In genomic region chr7:132551351-132552126, GRCm38 (mm10) we compare ENCODE assay signal across 8 mouse cellular contexts. TPM values are rescaled to one million over a fixed set of nuclear protein-coding genes. Genes with fewer than 3 reads are reported as not detected.
DNase-seq lines count a peak whose midpoint lies in the region; ATAC-seq and TF ChIP-seq lines count a peak whose summit lies in the region.

No protein-coding gene starts in this region.

- peaks cover 2% of the 10 kb centered on the region for H3K36me3 ChIP-seq in embryonic facial prominence, embryonic 13.5 days
- peaks cover 2% of the 10 kb centered on the region for H3K36me3 ChIP-seq in limb, embryonic 14.5 days (ENCODE audit: control insufficient read depth, insufficient read depth, low read length)
- peaks cover under 1% of the 10 kb centered on the region; the same call in 1 of the 2 replicates for H3K36me3 ChIP-seq in midbrain, postnatal 0 days (ENCODE audit: insufficient read depth, low read length)

- H3K4me3 ChIP-seq in embryonic facial prominence, embryonic 13.5 days: peak overlapping the region; percentile 53
- H3K4me3 ChIP-seq in limb, embryonic 14.5 days (replicated peaks; ENCODE audit: low read length): peak overlapping the region; percentile 41
- H3K4me3 ChIP-seq in midbrain, postnatal 0 days (ENCODE audit: low read depth, low read length): peak overlapping the region; percentile 38

- TF ChIP-seq POLR2A in limb, embryonic 14.5 days (IDR thresholded peaks at IDR 0.05; ENCODE audit: borderline replicate concordance, extremely low read depth, insufficient read depth, insufficient read length): no peak

- DNase-seq in 3134 (ENCODE audit: extremely low read depth, insufficient read length, low spot score): peak; percentile 90
- peak; percentile 97 to 98 for DNase-seq in adrenal gland, postnatal 36 days
- DNase-seq in heart, adult 8-10 months (ENCODE audit: low spot score): peak; percentile 96
- peak; percentile 97 for DNase-seq in kidney, adult 9 months
- DNase-seq in limb, embryonic 14.5 days (ENCODE audit: low spot score): peak; percentile 96
- peak; percentile 96 for DNase-seq in midbrain, postnatal 0 days (ENCODE audit: low spot score)
- peak; percentile 86 to 89 for DNase-seq in spleen, postnatal 14 days (ENCODE audit: low spot score in 2 of 2)

- peak overlapping the region; percentile 71 for H3K9ac ChIP-seq in embryonic facial prominence, embryonic 13.5 days
- peak overlapping the region; percentile 55 for H3K9ac ChIP-seq in limb, embryonic 14.5 days (ENCODE audit: low read depth, low read length, severe bottlenecking)
- no peak overlapping the region for H3K9ac ChIP-seq in midbrain, postnatal 0 days (replicated peaks; ENCODE audit: low read length, poor library complexity, severe bottlenecking)

- ATAC-seq in embryonic facial prominence, embryonic 13.5 days (ENCODE audit: insufficient number of reproducible peaks, insufficient read depth, low FRiP score, low TSS enrichment, low read depth): peak; percentile 92
- ATAC-seq in limb, embryonic 14.5 days (ENCODE audit: low FRiP score, low read depth): peak; percentile 93
- ATAC-seq in midbrain, postnatal 0 days (ENCODE audit: low FRiP score): peak; percentile 92

- H3K27me3 ChIP-seq in embryonic facial prominence, embryonic 13.5 days: peaks cover 3% of the 10 kb centered on the region; the same call in 1 of the 2 replicates
- H3K27me3 ChIP-seq in limb, embryonic 14.5 days (ENCODE audit: control insufficient read depth, insufficient read depth, low read length): no peaks in the 10 kb centered on the region
- H3K27me3 ChIP-seq in midbrain, postnatal 0 days (ENCODE audit: insufficient read depth, low read length): no peaks in the 10 kb centered on the region

- H3K27ac ChIP-seq in embryonic facial prominence, embryonic 13.5 days: peak overlapping the region; percentile 64; the same call in 1 of the 2 replicates
- peak overlapping the region; percentile 14 for H3K27ac ChIP-seq in limb, embryonic 14.5 days (replicated peaks; ENCODE audit: low read depth, low read length)
- H3K27ac ChIP-seq in midbrain, postnatal 0 days (ENCODE audit: low read depth, low read length): no peak overlapping the region

- 1% methylated on average over 27 of the region's 27 CpGs for WGBS in embryonic facial prominence, embryonic 13.5 days
- WGBS in limb, embryonic 14.5 days: 1% methylated on average over 27 of the region's 27 CpGs
- WGBS in midbrain, postnatal 0 days: 2% methylated on average over 27 of the region's 27 CpGs

- H3K9me3 ChIP-seq in embryonic facial prominence, embryonic 13.5 days: no peaks in the 10 kb centered on the region
- H3K9me3 ChIP-seq in limb, embryonic 14.5 days (ENCODE audit: control insufficient read depth, low read length): no peaks in the 10 kb centered on the region
- no peaks in the 10 kb centered on the region for H3K9me3 ChIP-seq in midbrain, postnatal 0 days (ENCODE audit: low read length)

- H3K4me1 ChIP-seq in embryonic facial prominence, embryonic 13.5 days: peaks cover 5% of the 10 kb centered on the region; the same call in 1 of the 2 replicates
- peaks cover 5% of the 10 kb centered on the region; the same call in 1 of the 2 replicates for H3K4me1 ChIP-seq in limb, embryonic 14.5 days (ENCODE audit: control insufficient read depth, insufficient read depth, low read length)
- no peaks in the 10 kb centered on the region for H3K4me1 ChIP-seq in midbrain, postnatal 0 days (ENCODE audit: insufficient read depth, low read length)

- peak overlapping the region; percentile 86 for H3K4me2 ChIP-seq in embryonic facial prominence, embryonic 13.5 days
- peak overlapping the region; percentile 69 for H3K4me2 ChIP-seq in limb, embryonic 14.5 days (replicated peaks; ENCODE audit: low read depth, low read length, severe bottlenecking)
- peak overlapping the region; percentile 66 for H3K4me2 ChIP-seq in midbrain, postnatal 0 days (ENCODE audit: low read depth, low read length, poor library complexity, severe bottlenecking)

- TF ChIP-seq CTCF in midbrain, postnatal 0 days (IDR thresholded peaks at IDR 0.05): peak; percentile 93

RNA-seq across cellular contexts. Expression of gene Oat, which starts 24.7 kb away (rescaled TPM):
- 100 to 1,000 TPM; 130 to 141 TPM for total RNA-seq in adrenal gland, postnatal 36 days (2021)
- 175 and 200 TPM in 2 replicates for polyA plus RNA-seq in embryonic facial prominence, embryonic 13.5 days (2015; fragmentation: Nextera tagmentation; extraction: Ambion mirVana)
- total RNA-seq in heart, adult 8-10 months (2022): 100 to 1,000 TPM; 179 to 196 (median 187) TPM
- polyA plus RNA-seq in limb, embryonic 14.5 days (2012; rRNA removed): 148 and 169 TPM in 2 replicates
- polyA plus RNA-seq in limb, embryonic 14.5 days (2014; fragmentation: Nextera tagmentation; extraction: Ambion mirVana): 243 and 250 TPM in 2 replicates
- 97.4 and 103 TPM in 2 replicates for total RNA-seq in midbrain, postnatal 0 days (2014; rRNA removed)
- 103 and 106 TPM in 2 replicates for polyA plus RNA-seq in midbrain, postnatal 0 days (2015; fragmentation: Nextera tagmentation; extraction: Ambion mirVana)

RNA-seq across cellular contexts. Expression of gene Nkx1-2, which starts 47.9 kb away (rescaled TPM):
- total RNA-seq in adrenal gland, postnatal 36 days (2021): not detected
- polyA plus RNA-seq in embryonic facial prominence, embryonic 13.5 days (2015; fragmentation: Nextera tagmentation; extraction: Ambion mirVana): not detected in 2 replicates
- not detected for total RNA-seq in heart, adult 8-10 months (2022)
- 0.10 and 0.17 TPM in 2 replicates for polyA plus RNA-seq in limb, embryonic 14.5 days (2012; rRNA removed)
- polyA plus RNA-seq in limb, embryonic 14.5 days (2014; fragmentation: Nextera tagmentation; extraction: Ambion mirVana): 0.08 and 0.21 TPM in 2 replicates
- total RNA-seq in midbrain, postnatal 0 days (2014; rRNA removed): 0.60 and 0.80 TPM in 2 replicates
- 0.10 and 0.37 TPM in 2 replicates for polyA plus RNA-seq in midbrain, postnatal 0 days (2015; fragmentation: Nextera tagmentation; extraction: Ambion mirVana)

RNA-seq across cellular contexts. Expression of gene Lhpp, which starts 58.9 kb away (rescaled TPM):
- 10 to 100 TPM; 19.2 to 27.6 TPM for total RNA-seq in adrenal gland, postnatal 36 days (2021)
- polyA plus RNA-seq in embryonic facial prominence, embryonic 13.5 days (2015; fragmentation: Nextera tagmentation; extraction: Ambion mirVana): 17.5 and 19.9 TPM in 2 replicates
- total RNA-seq in heart, adult 8-10 months (2022): 10 to 100 TPM; 14.4 to 18.0 (median 16.6) TPM
- 20.9 and 21.0 TPM in 2 replicates for polyA plus RNA-seq in limb, embryonic 14.5 days (2012; rRNA removed)
- polyA plus RNA-seq in limb, embryonic 14.5 days (2014; fragmentation: Nextera tagmentation; extraction: Ambion mirVana): 22.5 and 24.9 TPM in 2 replicates
- total RNA-seq in midbrain, postnatal 0 days (2014; rRNA removed): 36.2 and 49.8 TPM in 2 replicates
- 59.2 and 65.1 TPM in 2 replicates for polyA plus RNA-seq in midbrain, postnatal 0 days (2015; fragmentation: Nextera tagmentation; extraction: Ambion mirVana)
